Comparison of ENCODE assay signal across 8 mouse cellular contexts in genomic region chr14:60559826-60560529, GRCm38 (mm10).
DNase-seq lines count a peak whose midpoint lies in the region; ATAC-seq and TF ChIP-seq lines count a peak whose summit lies in the region.

No protein-coding gene starts in this region.

- no peak overlapping the region for H3K4me2 ChIP-seq in forebrain, postnatal 0 days (ENCODE audit: low read depth)
- H3K4me2 ChIP-seq in neural tube, embryonic 11.5 days (ENCODE audit: low read depth): no peak overlapping the region

- H3K36me3 ChIP-seq in forebrain, postnatal 0 days (ENCODE audit: insufficient read depth): no peaks in the 10 kb centered on the region
- no peaks in the 10 kb centered on the region for H3K36me3 ChIP-seq in neural tube, embryonic 11.5 days (ENCODE audit: control insufficient read depth, insufficient read depth, low read length)

- ATAC-seq in forebrain, postnatal 0 days: no peak
- no peak for ATAC-seq in neural tube, embryonic 11.5 days (ENCODE audit: insufficient read depth, low FRiP score, low TSS enrichment)

- no peaks in the 10 kb centered on the region for H3K9me3 ChIP-seq in forebrain, postnatal 0 days (ENCODE audit: low read length)
- H3K9me3 ChIP-seq in neural tube, embryonic 11.5 days (ENCODE audit: control insufficient read depth, low read length): no peaks in the 10 kb centered on the region

- DNase-seq in adrenal gland, adult (ENCODE audit: inconsistent age in 2 of 2, low spot score in 1 of 2): peak; percentile 43 to 71
- DNase-seq in adrenal gland, postnatal 4 days (ENCODE audit: low spot score in 2 of 2): no peak
- peak; percentile 27 for DNase-seq in right cerebral cortex, postnatal 14 days
- no peak for DNase-seq in right cerebral cortex, adult 2 months (ENCODE audit: low spot score in 2 of 2)
- DNase-seq in forebrain, postnatal 0 days: no peak
- DNase-seq in neural tube, embryonic 11.5 days (ENCODE audit: low spot score): peak; percentile 38
- no peak for DNase-seq in right cerebral cortex, postnatal 25 days
- no peak for DNase-seq in urinary bladder, postnatal 4 days (ENCODE audit: low spot score in 2 of 2)

- H3K9ac ChIP-seq in forebrain, postnatal 0 days: no peak overlapping the region
- no peak overlapping the region for H3K9ac ChIP-seq in neural tube, embryonic 11.5 days (ENCODE audit: low read length)

- no peaks in the 10 kb centered on the region for H3K27me3 ChIP-seq in forebrain, postnatal 0 days (ENCODE audit: insufficient read depth, low read length)
- no peaks in the 10 kb centered on the region for H3K27me3 ChIP-seq in neural tube, embryonic 11.5 days (ENCODE audit: control insufficient read depth, insufficient read depth, low read length)

- TF ChIP-seq CTCF in forebrain, postnatal 0 days (IDR thresholded peaks at IDR 0.05; ENCODE audit: low read depth): peak; percentile 30; the same call in 1 of the 2 replicates

- H3K27ac ChIP-seq in forebrain, postnatal 0 days (ENCODE audit: low read depth, low read length): no peak overlapping the region
- no peak overlapping the region for H3K27ac ChIP-seq in neural tube, embryonic 11.5 days (ENCODE audit: low read depth, low read length)

- 0 out of 2 replicates have a peak, but pooled peaks cover 1% of the 10 kb centered on the region for H3K4me1 ChIP-seq in forebrain, postnatal 0 days (ENCODE audit: insufficient read depth)
- peaks cover 5% of the 10 kb centered on the region; the same call in 1 of the 2 replicates for H3K4me1 ChIP-seq in neural tube, embryonic 11.5 days (ENCODE audit: control insufficient read depth, insufficient read depth, low read length)

- H3K4me3 ChIP-seq in forebrain, postnatal 0 days (ENCODE audit: low read depth, low read length): no peak overlapping the region
- H3K4me3 ChIP-seq in neural tube, embryonic 11.5 days (ENCODE audit: low read depth, low read length): no peak overlapping the region

- 88% methylated on average over 13 of the region's 13 CpGs for WGBS in forebrain, postnatal 0 days
- WGBS in neural tube, embryonic 11.5 days: 73% methylated on average over 13 of the region's 13 CpGs

Comparison
In these comparisons a context has a peak if more than half of its experiments do, and no peak if none do; other contexts are left out.
1. DNase-seq: peak in adrenal gland, adult (2 of 2), right cerebral cortex, postnatal 14 days (single experiment) and neural tube, embryonic 11.5 days (single experiment); none in adrenal gland, postnatal 4 days (0 of 2), right cerebral cortex, adult 2 months (0 of 2), forebrain, postnatal 0 days (single experiment), right cerebral cortex, postnatal 25 days (single experiment) and urinary bladder, postnatal 4 days (0 of 2).